Mouse (Mus musculus): ENCODE data around the gene Nck2. TPM values are rescaled to one million over a fixed set of nuclear protein-coding genes. Genes with fewer than 3 reads are reported as not detected.

Nck2 gene
- polyA plus RNA-seq (2012; ENCODE audit: insufficient read depth, low replicate concordance), result 106 and 185 TPM in 2 replicates

DNA sequence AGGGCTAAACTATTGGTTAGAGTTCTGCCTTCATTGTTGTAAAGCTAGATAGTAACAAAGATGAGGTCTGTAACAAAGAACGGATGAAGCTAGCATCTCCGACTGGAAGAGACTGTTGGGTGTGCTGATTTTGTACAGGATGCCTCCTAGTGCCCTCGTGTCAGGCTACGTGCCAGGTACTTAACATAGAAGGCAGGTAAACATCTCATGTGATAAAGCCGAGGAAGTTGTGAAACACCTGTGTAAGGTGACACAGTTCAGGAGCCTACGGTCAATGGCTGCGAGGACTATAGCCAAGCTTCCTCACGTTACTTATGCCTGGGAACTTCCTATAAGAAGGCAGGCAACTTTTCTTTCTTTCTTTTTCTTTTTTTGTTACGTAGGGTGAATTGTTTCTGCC lies at the start of gene Nck2:
Gene Nck2 (plus strand): TSS at position 49 of the 400 bp plus-strand sequence.
- TF ChIP-seq GATA1 (IDR thresholded peaks at IDR 0.05; ENCODE audit: borderline replicate concordance, low read length) (no peak), FLI1 (IDR thresholded peaks at IDR 0.05; ENCODE audit: low read length) (no peak)
- H3K9me3 ChIP-seq, result no peaks in the 10 kb centered on the region
- peaks cover 22% of the 10 kb centered on the region for H3K36me3 ChIP-seq (replicated peaks; ENCODE audit: low read length)
- H3K4me3 ChIP-seq (replicated peaks), result peak within 1 kb of the TSS; percentile 98
- peaks cover 84% of the 10 kb centered on the region for H3K4me1 ChIP-seq
- H3K27me3 ChIP-seq (replicated peaks), result no peaks in the 10 kb centered on the region

- H3K4me3 ChIP-seq (replicated peaks), result no peak overlapping the region
- H3K27me3 ChIP-seq (replicated peaks), result peaks cover 3% of the 10 kb centered on the region
- H3K4me1 ChIP-seq, result peaks cover 21% of the 10 kb centered on the region
- H3K36me3 ChIP-seq (replicated peaks; ENCODE audit: low read length), result no peaks in the 10 kb centered on the region
- TF ChIP-seq FLI1 (IDR thresholded peaks at IDR 0.05; ENCODE audit: low read length) (no peak), GATA1 (IDR thresholded peaks at IDR 0.05; ENCODE audit: borderline replicate concordance, low read length) (no peak)
- peaks cover under 1% of the 10 kb centered on the region; the same call in 1 of the 2 replicates for H3K9me3 ChIP-seq
These were observed 49.3 kb upstream of the Nck2 start for GRCm38 (mm10) chr1:43395040-43395439.

DNA sequence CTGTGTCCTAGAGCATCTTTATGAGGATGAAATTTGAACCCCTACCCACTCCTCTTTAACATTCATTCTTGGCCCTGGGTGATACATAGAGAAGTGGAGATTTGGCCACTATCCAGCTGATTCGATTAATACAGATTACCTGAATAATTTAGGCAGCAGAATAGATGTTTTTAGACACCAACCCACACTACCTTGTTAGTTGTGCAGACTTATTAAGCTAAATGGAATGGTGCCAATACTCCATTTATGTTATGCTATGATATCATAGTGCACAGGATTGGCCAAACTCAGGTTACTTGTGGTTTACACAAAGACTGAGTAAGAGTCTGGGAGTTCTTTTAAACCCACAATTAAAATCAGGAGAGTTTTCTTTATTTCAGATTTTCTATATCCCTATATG lies 48.6 kb upstream of the Nck2 start:
- Histone ChIP-seq H3K36me3 (replicated peaks; ENCODE audit: low read length) (no peaks in the 10 kb centered on the region), H3K9me3 (no peaks in the 10 kb centered on the region), H3K4me3 (replicated peaks) (no peak overlapping the region), H3K4me1 (peaks cover 24% of the 10 kb centered on the region), H3K27me3 (replicated peaks) (peaks cover 3% of the 10 kb centered on the region)
- TF ChIP-seq GATA1 (IDR thresholded peaks at IDR 0.05; ENCODE audit: borderline replicate concordance, low read length), result no peak

DNA sequence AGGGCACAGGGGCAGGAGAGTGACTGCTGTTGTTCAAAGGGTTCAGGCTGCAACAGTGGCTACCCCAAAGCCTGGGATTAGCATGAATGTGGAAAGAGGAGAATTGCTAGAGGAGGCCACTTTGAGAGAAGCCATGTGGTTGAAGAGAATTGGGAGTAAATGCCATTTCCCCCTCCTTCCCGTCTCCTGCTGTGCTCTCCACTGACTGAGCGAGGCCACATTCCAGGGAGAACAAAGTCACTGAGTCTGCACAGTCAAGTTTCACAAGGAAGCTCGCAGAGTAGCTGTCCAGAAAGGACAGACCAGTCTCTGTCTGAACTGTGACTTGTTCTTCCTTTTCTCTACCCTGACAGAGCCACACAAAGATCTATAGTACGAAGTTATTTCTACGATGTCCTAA lies 47.9 kb upstream of the Nck2 start:
- TF ChIP-seq GATA1 (IDR thresholded peaks at IDR 0.05; ENCODE audit: borderline replicate concordance, low read length) (no peak), FLI1 (IDR thresholded peaks at IDR 0.05; ENCODE audit: low read length) (no peak)
- H3K4me1 ChIP-seq, result peaks cover 31% of the 10 kb centered on the region
- H3K36me3 ChIP-seq (replicated peaks; ENCODE audit: low read length), result no peaks in the 10 kb centered on the region
- H3K4me3 ChIP-seq (replicated peaks), result no peak overlapping the region
- peaks cover 3% of the 10 kb centered on the region for H3K27me3 ChIP-seq (replicated peaks)
- H3K9me3 ChIP-seq, result no peaks in the 10 kb centered on the region

DNA sequence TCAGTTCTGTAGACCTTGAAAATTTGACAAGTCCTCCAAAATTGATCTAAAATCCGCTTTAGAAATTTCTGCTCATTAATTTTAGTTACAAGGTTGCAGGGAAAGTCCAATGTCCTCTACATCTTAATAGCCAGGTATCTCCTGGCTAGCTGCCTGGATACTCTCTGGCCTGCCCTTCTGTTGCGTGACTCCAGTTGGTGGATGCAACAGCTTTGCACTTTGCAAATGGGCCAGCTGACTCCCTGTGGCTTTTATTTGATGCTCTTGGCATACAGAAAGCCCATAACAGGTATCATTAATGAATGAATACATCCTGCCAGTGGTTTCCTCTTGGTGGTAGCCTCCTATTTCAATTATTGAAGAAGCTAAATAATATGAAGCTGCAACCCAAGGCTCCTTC lies 47.3 kb upstream of the Nck2 start:
- no peak for TF ChIP-seq GATA1 (IDR thresholded peaks at IDR 0.05; ENCODE audit: borderline replicate concordance, low read length)
- no peak for TF ChIP-seq FLI1 (IDR thresholded peaks at IDR 0.05; ENCODE audit: low read length)
- no peaks in the 10 kb centered on the region for H3K36me3 ChIP-seq (replicated peaks; ENCODE audit: low read length)
- H3K4me1 ChIP-seq, result peaks cover 34% of the 10 kb centered on the region
- peaks cover 3% of the 10 kb centered on the region for H3K27me3 ChIP-seq (replicated peaks)
- no peaks in the 10 kb centered on the region for H3K9me3 ChIP-seq
- H3K4me3 ChIP-seq (replicated peaks), result no peak overlapping the region

- peaks cover 37% of the 10 kb centered on the region for H3K4me1 ChIP-seq
- H3K27me3 ChIP-seq (replicated peaks), result peaks cover 3% of the 10 kb centered on the region
- no peak for TF ChIP-seq FLI1 (IDR thresholded peaks at IDR 0.05; ENCODE audit: low read length)
- no peak for TF ChIP-seq GATA1 (IDR thresholded peaks at IDR 0.05; ENCODE audit: borderline replicate concordance, low read length)
- H3K4me3 ChIP-seq (replicated peaks), result no peak overlapping the region
- no peaks in the 10 kb centered on the region for H3K9me3 ChIP-seq
- no peaks in the 10 kb centered on the region for H3K36me3 ChIP-seq (replicated peaks; ENCODE audit: low read length)
These were observed 45.4 kb upstream of the Nck2 start for GRCm38 (mm10) chr1:43398738-43399601.

DNA sequence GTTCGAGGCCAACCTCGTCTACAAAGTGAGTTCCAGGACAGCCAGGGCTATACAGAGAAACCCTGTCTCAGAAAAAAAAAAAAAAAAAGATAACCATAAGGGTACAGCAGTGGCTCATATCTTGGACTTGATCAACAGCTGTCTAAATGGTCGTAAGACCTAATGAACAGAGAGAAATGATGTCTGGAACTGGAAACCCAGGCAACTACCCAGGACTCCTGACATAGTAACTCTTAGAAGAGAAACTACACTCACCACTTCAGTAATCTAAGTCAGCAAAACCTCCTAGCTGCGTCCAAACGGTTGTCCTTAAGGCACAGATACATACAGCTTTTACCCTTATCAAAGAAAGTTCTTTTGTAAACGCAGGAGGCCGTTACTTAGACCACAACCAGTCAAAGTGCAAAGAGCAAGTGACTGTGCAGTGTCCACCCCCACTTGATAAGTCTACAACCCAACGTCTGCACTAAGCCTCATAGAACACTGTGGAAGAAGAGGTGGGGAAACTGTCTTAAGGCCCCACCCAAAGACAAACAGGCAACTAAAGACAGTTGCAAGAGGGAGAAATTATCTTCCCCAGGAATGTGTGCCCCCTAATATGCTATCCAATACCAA lies 44.7 kb upstream of the Nck2 start:
- TF ChIP-seq GATA1 (IDR thresholded peaks at IDR 0.05; ENCODE audit: borderline replicate concordance, low read length) (no peak), FLI1 (IDR thresholded peaks at IDR 0.05; ENCODE audit: low read length) (no peak)
- no peak overlapping the region for H3K4me3 ChIP-seq (replicated peaks)
- H3K36me3 ChIP-seq (replicated peaks; ENCODE audit: low read length), result no peaks in the 10 kb centered on the region
- no peaks in the 10 kb centered on the region for H3K9me3 ChIP-seq
- peaks cover 3% of the 10 kb centered on the region for H3K27me3 ChIP-seq (replicated peaks)
- H3K4me1 ChIP-seq, result peaks cover 42% of the 10 kb centered on the region

- Histone ChIP-seq H3K27me3 (replicated peaks) (peaks cover 3% of the 10 kb centered on the region), H3K4me1 (peaks cover 52% of the 10 kb centered on the region), H3K9me3 (no peaks in the 10 kb centered on the region), H3K36me3 (replicated peaks; ENCODE audit: low read length) (no peaks in the 10 kb centered on the region), H3K4me3 (replicated peaks) (no peak overlapping the region)
- no peak for TF ChIP-seq FLI1 (IDR thresholded peaks at IDR 0.05; ENCODE audit: low read length)
- no peak for TF ChIP-seq GATA1 (IDR thresholded peaks at IDR 0.05; ENCODE audit: borderline replicate concordance, low read length)
These were observed 43.7 kb upstream of the Nck2 start for GRCm38 (mm10) chr1:43400655-43401054.

DNA sequence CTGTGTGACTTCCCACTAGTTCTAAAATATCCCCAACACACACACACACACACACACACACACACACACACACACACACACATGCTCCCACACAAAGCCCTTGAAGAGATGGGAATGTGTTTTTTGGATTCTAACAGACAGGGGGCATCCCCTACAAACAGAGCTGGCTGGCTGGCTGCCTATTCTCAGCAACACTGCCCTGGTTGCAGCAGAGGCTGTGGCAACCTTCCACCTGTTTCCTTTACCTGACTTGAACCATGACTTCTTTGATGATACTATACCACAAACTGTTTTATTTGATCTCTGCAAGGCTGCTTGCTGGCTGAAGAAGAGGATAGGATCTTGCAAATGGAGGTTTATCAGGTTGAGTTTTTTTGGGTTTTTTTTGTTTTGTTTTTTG lies 41.0 kb upstream of the Nck2 start:
- no peaks in the 10 kb centered on the region for H3K36me3 ChIP-seq (replicated peaks; ENCODE audit: low read length)
- no peak for TF ChIP-seq FLI1 (IDR thresholded peaks at IDR 0.05; ENCODE audit: low read length)
- TF ChIP-seq GATA1 (IDR thresholded peaks at IDR 0.05; ENCODE audit: borderline replicate concordance, low read length), result no peak
- no peaks in the 10 kb centered on the region for H3K9me3 ChIP-seq
- no peak overlapping the region for H3K4me3 ChIP-seq (replicated peaks)
- no peaks in the 10 kb centered on the region for H3K27me3 ChIP-seq (replicated peaks)
- peaks cover 55% of the 10 kb centered on the region for H3K4me1 ChIP-seq

Data from megakaryocyte, embryonic 14.5 days (primary cell).